In genomic region chr4:152274681-152275131, GRCm38 (mm10) we compare ENCODE assay signal across 8 mouse cellular contexts. TPM values are rescaled to one million over a fixed set of nuclear protein-coding genes. Genes with fewer than 3 reads are reported as not detected.
DNase-seq lines count a peak whose midpoint lies in the region; ATAC-seq lines count a peak whose summit lies in the region.

No protein-coding gene starts in this region.

- intact Hi-C loops in left cerebral cortex, postnatal 25 days (cut with DNase I), result no loop called here

- peaks cover 24% of the 10 kb centered on the region for H3K4me1 ChIP-seq in intestine, embryonic 14.5 days (replicated peaks; ENCODE audit: control insufficient read depth, insufficient read depth, low read length)

- peak overlapping the region; percentile 61 for H3K9ac ChIP-seq in intestine, embryonic 14.5 days (ENCODE audit: low read length)

- H3K36me3 ChIP-seq in intestine, embryonic 14.5 days (ENCODE audit: control insufficient read depth, insufficient read depth, low read length), result no peaks in the 10 kb centered on the region

- no peaks in the 10 kb centered on the region for H3K9me3 ChIP-seq in intestine, embryonic 14.5 days (ENCODE audit: control insufficient read depth, low read length)

- H3K27ac ChIP-seq in intestine, embryonic 14.5 days (ENCODE audit: low read depth), result peak overlapping the region; percentile 67; the same call in 1 of the 2 replicates

- peak overlapping the region; percentile 97 for H3K4me2 ChIP-seq in intestine, embryonic 14.5 days (ENCODE audit: low read length)

- ATAC-seq in intestine, embryonic 14.5 days (replicated peaks; ENCODE audit: low FRiP score, low TSS enrichment, low read depth), result peak; percentile 65

- H3K4me3 ChIP-seq in intestine, embryonic 14.5 days (ENCODE audit: low read depth, low read length), result peak overlapping the region; percentile 61

- H3K27me3 ChIP-seq in intestine, embryonic 14.5 days (replicated peaks; ENCODE audit: control insufficient read depth, insufficient read depth, low read length), result peaks cover 12% of the 10 kb centered on the region

- peak; percentile 47 for DNase-seq in urinary bladder, postnatal 14 days (ENCODE audit: low spot score)
- DNase-seq in urinary bladder, adult 2 months (ENCODE audit: low spot score), result no peak
- peak; percentile 53 for DNase-seq in forelimb bud, embryonic 11.5 days (ENCODE audit: low read depth, low spot score)
- no peak for DNase-seq in intestine, embryonic 14.5 days (ENCODE audit: low spot score)
- DNase-seq in lung, postnatal 4 days, result peak; percentile 55 to 67
- DNase-seq in left cerebral cortex, postnatal 25 days (ENCODE audit: low spot score in 2 of 2), result no peak
- DNase-seq in cerebellum, postnatal 36 days, result no peak
- no peak for DNase-seq in left cerebral cortex, adult 9 months (ENCODE audit: low spot score in 2 of 2)

- 4% methylated on average over 20 of the region's 20 CpGs for WGBS in intestine, embryonic 14.5 days

RNA-seq across cellular contexts. Expression of gene Gpr153, which starts 0.7 kb away (rescaled TPM):
- 31.3 and 39.2 TPM in 2 replicates for polyA plus RNA-seq in urinary bladder, adult 2 months (2012; rRNA removed)
- 8.2 and 9.4 TPM in 2 replicates for polyA plus RNA-seq in intestine, embryonic 14.5 days (2014; fragmentation: Nextera tagmentation; extraction: Ambion mirVana)
- 10 to 100 TPM; 26.8 to 37.1 TPM for total RNA-seq in left cerebral cortex, postnatal 25 days (2021)

RNA-seq across cellular contexts. Expression of gene Hes3, which starts 16.8 kb away (rescaled TPM):
- not detected in 2 replicates for polyA plus RNA-seq in urinary bladder, adult 2 months (2012; rRNA removed)
- not detected in 2 replicates for polyA plus RNA-seq in intestine, embryonic 14.5 days (2014; fragmentation: Nextera tagmentation; extraction: Ambion mirVana)
- total RNA-seq in left cerebral cortex, postnatal 25 days (2021), result under 1 TPM; 0.30 to 0.37 TPM

RNA-seq across cellular contexts. Expression of gene Icmt, which starts 22.3 kb away (rescaled TPM):
- 25.2 and 26.2 TPM in 2 replicates for polyA plus RNA-seq in urinary bladder, adult 2 months (2012; rRNA removed)
- polyA plus RNA-seq in intestine, embryonic 14.5 days (2014; fragmentation: Nextera tagmentation; extraction: Ambion mirVana), result 22.0 and 25.8 TPM in 2 replicates
- total RNA-seq in left cerebral cortex, postnatal 25 days (2021), result 10 to 100 TPM; 50.9 to 56.7 TPM

RNA-seq across cellular contexts. Expression of gene Rnf207, which starts 44.1 kb away (rescaled TPM):
- polyA plus RNA-seq in urinary bladder, adult 2 months (2012; rRNA removed), result 28.0 and 34.9 TPM in 2 replicates
- 1.7 and 1.8 TPM in 2 replicates for polyA plus RNA-seq in intestine, embryonic 14.5 days (2014; fragmentation: Nextera tagmentation; extraction: Ambion mirVana)
- 10 to 100 TPM in 1 of 2 experiments, 1 to 10 TPM in 1; 8.7 to 11.1 TPM for total RNA-seq in left cerebral cortex, postnatal 25 days (2021)

RNA-seq across cellular contexts. Expression of gene Rpl22, which starts 50.8 kb away (rescaled TPM):
- polyA plus RNA-seq in urinary bladder, adult 2 months (2012; rRNA removed), result 727 and 877 TPM in 2 replicates
- polyA plus RNA-seq in intestine, embryonic 14.5 days (2014; fragmentation: Nextera tagmentation; extraction: Ambion mirVana), result 473 and 504 TPM in 2 replicates
- 100 to 1,000 TPM; 160 TPM for total RNA-seq in left cerebral cortex, postnatal 25 days (2021)

Comparison
In these comparisons a context has a peak if more than half of its experiments do, and no peak if none do; other contexts are left out.
1. DNase-seq: peak in urinary bladder, postnatal 14 days (single experiment), forelimb bud, embryonic 11.5 days (single experiment) and lung, postnatal 4 days (2 of 2); none in urinary bladder, adult 2 months (single experiment), intestine, embryonic 14.5 days (single experiment), left cerebral cortex, postnatal 25 days (0 of 2), cerebellum, postnatal 36 days (0 of 2) and left cerebral cortex, adult 9 months (0 of 2).